ENCODE assay signal across 8 mouse cellular contexts in genomic region chr12:102438983-102439631, GRCm38 (mm10). TPM values are rescaled to one million over a fixed set of nuclear protein-coding genes. Genes with fewer than 3 reads are reported as not detected.
DNase-seq lines count a peak whose midpoint lies in the region; ATAC-seq and TF ChIP-seq lines count a peak whose summit lies in the region.

No protein-coding gene starts in this region.

- peak overlapping the region; percentile 78 for H3K9ac ChIP-seq in heart, embryonic 12.5 days
- H3K9ac ChIP-seq in ES-Bruce4 (ENCODE audit: low read depth, poor library complexity, severe bottlenecking), result peak overlapping the region; percentile 72
- peak overlapping the region; percentile 77 for H3K9ac ChIP-seq in forebrain, embryonic 15.5 days (replicated peaks)

- no peak for DNase-seq in heart, postnatal 10 days
- DNase-seq in cerebellum, postnatal 14 days, result no peak
- DNase-seq in thymus, postnatal 10 days (ENCODE audit: low spot score in 2 of 2), result no peak
- no peak for DNase-seq in frontal cortex, adult 2 months (ENCODE audit: extremely low spot score in 1 of 2, low spot score in 1 of 2)

- 4% methylated on average over 20 of the region's 20 CpGs for WGBS in heart, embryonic 12.5 days
- 3% methylated on average over 20 of the region's 20 CpGs for WGBS in forebrain, embryonic 15.5 days
- 4% methylated on average over 18 of the region's 20 CpGs for WGBS in macrophage (ENCODE audit: missing documents)

- TF ChIP-seq CTCF in ES-Bruce4 (IDR thresholded peaks at IDR 0.05; ENCODE audit: low read depth, low read length), result no peak

- no peak for TF ChIP-seq POLR2A in ES-Bruce4 (IDR thresholded peaks at IDR 0.05; ENCODE audit: insufficient read depth, low read length)

- peak overlapping the region; percentile 80 for H3K27ac ChIP-seq in heart, embryonic 12.5 days (ENCODE audit: poor library complexity, severe bottlenecking)
- H3K27ac ChIP-seq in ES-Bruce4 (ENCODE audit: insufficient read depth, low read length) (peak overlapping the region; percentile 49; the same call in 1 of the 2 replicates), macrophage (peak overlapping the region; percentile 96)
- H3K27ac ChIP-seq in forebrain, embryonic 15.5 days (replicated peaks), result peak overlapping the region; percentile 64

- no peaks in the 10 kb centered on the region for H3K36me3 ChIP-seq in heart, embryonic 12.5 days
- H3K36me3 ChIP-seq in ES-Bruce4 (ENCODE audit: control insufficient read depth, insufficient read depth, low read length, poor library complexity, severe bottlenecking), result no peaks in the 10 kb centered on the region
- no peaks in the 10 kb centered on the region for H3K36me3 ChIP-seq in forebrain, embryonic 15.5 days
- peaks cover 6% of the 10 kb centered on the region for H3K36me3 ChIP-seq in macrophage (ENCODE audit: inconsistent target)

- no peaks in the 10 kb centered on the region for H3K27me3 ChIP-seq in heart, embryonic 12.5 days (replicated peaks)
- no peaks in the 10 kb centered on the region for H3K27me3 ChIP-seq in ES-Bruce4 (ENCODE audit: control insufficient read depth, insufficient read depth, low read length, poor library complexity, severe bottlenecking)
- no peaks in the 10 kb centered on the region for H3K27me3 ChIP-seq in forebrain, embryonic 15.5 days

- no peak for TF ChIP-seq EP300 in ES-Bruce4 (IDR thresholded peaks at IDR 0.05; ENCODE audit: insufficient read depth, low read depth, low read length)

- H3K9me3 ChIP-seq in heart, embryonic 12.5 days (replicated peaks), result no peaks in the 10 kb centered on the region
- no peaks in the 10 kb centered on the region for H3K9me3 ChIP-seq in ES-Bruce4 (replicated peaks; ENCODE audit: control insufficient read depth, insufficient read depth, low read length, poor library complexity, severe bottlenecking)
- H3K9me3 ChIP-seq in forebrain, embryonic 15.5 days, result no peaks in the 10 kb centered on the region

- ATAC-seq in heart, embryonic 12.5 days (ENCODE audit: insufficient number of reproducible peaks, low FRiP score), result peak; percentile 41
- ATAC-seq in forebrain, embryonic 15.5 days (replicated peaks), result peak; percentile 59

- H3K4me1 ChIP-seq in heart, embryonic 12.5 days (replicated peaks), result peaks cover 21% of the 10 kb centered on the region
- H3K4me1 ChIP-seq in ES-Bruce4 (ENCODE audit: control insufficient read depth, insufficient read depth, low read length), result no peaks in the 10 kb centered on the region
- H3K4me1 ChIP-seq in forebrain, embryonic 15.5 days, result peaks cover 22% of the 10 kb centered on the region

- intact Hi-C loops in heart, postnatal 10 days (cut with DNase I), result no loop called here

- peaks cover 75% of the 10 kb centered on the region for H3K79me2 ChIP-seq in macrophage (ENCODE audit: inconsistent target)

- H3K4me2 ChIP-seq in heart, embryonic 12.5 days, result peak overlapping the region; percentile 74
- peak overlapping the region; percentile 62 for H3K4me2 ChIP-seq in forebrain, embryonic 15.5 days (replicated peaks)

- H3K4me3 ChIP-seq in heart, embryonic 12.5 days, result peak overlapping the region; percentile 77
- peak overlapping the region; percentile 90 for H3K4me3 ChIP-seq in ES-Bruce4 (ENCODE audit: low read depth, low read length)
- peak overlapping the region; percentile 78 for H3K4me3 ChIP-seq in forebrain, embryonic 15.5 days
- H3K4me3 ChIP-seq in macrophage (ENCODE audit: inconsistent target), result peak overlapping the region; percentile 94

RNA-seq across cellular contexts. Expression of gene Lgmn, which starts 0.5 kb away (rescaled TPM):
- polyA plus RNA-seq in heart, embryonic 12.5 days (2016; fragmentation: Nextera tagmentation; extraction: Ambion mirVana), result 126 and 127 TPM in 2 replicates
- total RNA-seq in heart, postnatal 10 days (2021), result 10 to 100 TPM; 93.2 to 94.9 TPM
- 81.1 and 93.6 TPM in 2 replicates for polyA plus RNA-seq in ES-Bruce4 (2011; ENCODE audit: insufficient read depth, insufficient read length, low read depth, missing spikeins)
- polyA plus RNA-seq in forebrain, embryonic 15.5 days (2015; fragmentation: Nextera tagmentation; extraction: Ambion mirVana), result 67.3 and 73.1 TPM in 2 replicates
- total RNA-seq in macrophage (2018; cell fraction: chromatin; rRNA removed), result 100 to 1,000 TPM in 25 of 26 experiments, 10 to 100 TPM in 1; 88.6 to 854 (median 496) TPM
- total RNA-seq in macrophage (2018; cell fraction: cytosol; rRNA removed), result 1,000 to 10,000 TPM; 1,640 to 2,709 (median 2,101) TPM
- 1,000 to 10,000 TPM in 25 of 26 experiments, 100 to 1,000 TPM in 1; 456 to 3,671 (median 2,465) TPM for total RNA-seq in macrophage (2018; cell fraction: nucleus; rRNA removed)
- 1,992 to 3,134 TPM (median 2,166 TPM) in 3 replicates for polyA plus RNA-seq in macrophage (2018)
- 110 and 121 TPM in 2 replicates for polyA plus RNA-seq in frontal cortex, adult 2 months (2012; rRNA removed)

RNA-seq across cellular contexts. Expression of gene Golga5, which starts 29.8 kb away (rescaled TPM):
- 28.8 and 29.0 TPM in 2 replicates for polyA plus RNA-seq in heart, embryonic 12.5 days (2016; fragmentation: Nextera tagmentation; extraction: Ambion mirVana)
- 10 to 100 TPM; 24.5 to 25.9 TPM for total RNA-seq in heart, postnatal 10 days (2021)
- 32.9 and 34.8 TPM in 2 replicates for polyA plus RNA-seq in ES-Bruce4 (2011; ENCODE audit: insufficient read depth, insufficient read length, low read depth, missing spikeins)
- 32.0 and 32.4 TPM in 2 replicates for polyA plus RNA-seq in forebrain, embryonic 15.5 days (2015; fragmentation: Nextera tagmentation; extraction: Ambion mirVana)
- 10 to 100 TPM; 22.0 to 67.7 (median 45.9) TPM for total RNA-seq in macrophage (2018; cell fraction: chromatin; rRNA removed)
- total RNA-seq in macrophage (2018; cell fraction: cytosol; rRNA removed), result 10 to 100 TPM; 16.6 to 31.3 (median 26.2) TPM
- total RNA-seq in macrophage (2018; cell fraction: nucleus; rRNA removed), result 10 to 100 TPM; 19.4 to 41.1 (median 29.3) TPM
- polyA plus RNA-seq in macrophage (2018), result 27.9 to 40.8 TPM (median 29.5 TPM) in 3 replicates
- 22.7 and 27.2 TPM in 2 replicates for polyA plus RNA-seq in frontal cortex, adult 2 months (2012; rRNA removed)

Comparison
In these comparisons a context has a peak if more than half of its experiments do, and no peak if none do; other contexts are left out.
1. RNA of gene Lgmn, which starts 0.5 kb away (polyA plus RNA-seq): 1,992 to 3,134 TPM in macrophage; 126 to 127 TPM in heart, embryonic 12.5 days, 110 to 121 TPM in frontal cortex, adult 2 months, 81.1 to 93.6 TPM in ES-Bruce4 and 67.3 to 73.1 TPM in forebrain, embryonic 15.5 days; every median in the first group is over 10 times any median in the second.
2. Peak in every context shown above with its lines, with median percentiles within 50 percentile points of each other: H3K27ac ChIP-seq, H3K4me3 ChIP-seq and H3K9ac ChIP-seq.